Mouse (Mus musculus): ENCODE measurements at regions not wholly inside any gene's neighbourhood (a gene's known extent, or its start where the extent isn't known, plus 50 kb on each side); places are given as distances from the start of the nearest gene placed in this dataset.
"Not testable (repeated sequence)": the region's sequence is repeated elsewhere in the genome, so short reads cannot be mapped to it uniquely, and the experiment has no call there.

- no peak overlapping the region for H3K4me3 ChIP-seq
- no peak overlapping the region for H3K4me2 ChIP-seq
- ATAC-seq (ENCODE audit: low read depth): no peak
- H3K4me1 ChIP-seq (replicated peaks): no peaks in the 10 kb centered on the region
- H3K9ac ChIP-seq: no peak overlapping the region
- no peak overlapping the region for H3K27ac ChIP-seq (replicated peaks)
- no peaks in the 10 kb centered on the region for H3K36me3 ChIP-seq
- H3K9me3 ChIP-seq: peaks cover 45% of the 10 kb centered on the region
- WGBS: 88% methylated on average over 1 of the region's 1 CpGs
- no peaks in the 10 kb centered on the region for H3K27me3 ChIP-seq
Observed at GRCm38 (mm10) chr12:114285082-114285481, 741.4 kb downstream of the Adam6a start.

- H3K9ac ChIP-seq: no peak overlapping the region
- 92% methylated on average over 3 of the region's 3 CpGs for WGBS
- H3K4me1 ChIP-seq (replicated peaks): no peaks in the 10 kb centered on the region
- H3K27ac ChIP-seq (replicated peaks): no peak overlapping the region
- no peak overlapping the region for H3K4me3 ChIP-seq
- no peaks in the 10 kb centered on the region for H3K27me3 ChIP-seq
- no peak for ATAC-seq (ENCODE audit: low read depth)
- H3K4me2 ChIP-seq: no peak overlapping the region
- H3K36me3 ChIP-seq: no peaks in the 10 kb centered on the region
- peaks cover 36% of the 10 kb centered on the region for H3K9me3 ChIP-seq
Observed at GRCm38 (mm10) chr12:114287041-114287440, 743.3 kb downstream of the Adam6a start.

- Histone ChIP-seq H3K4me2 (no peak overlapping the region), H3K36me3 (no peaks in the 10 kb centered on the region), H3K4me3 (no peak overlapping the region), H3K27me3 (no peaks in the 10 kb centered on the region), H3K9me3 (peaks cover 32% of the 10 kb centered on the region), H3K9ac (no peak overlapping the region), H3K27ac (replicated peaks) (no peak overlapping the region), H3K4me1 (replicated peaks) (no peaks in the 10 kb centered on the region)
- WGBS: 83% methylated on average over 3 of the region's 3 CpGs
- ATAC-seq (ENCODE audit: low read depth): no peak
Observed at GRCm38 (mm10) chr12:114291083-114291482, 747.4 kb downstream of the Adam6a start.

GRCm38 (mm10) chr12:114299771-114300170 lies 756.1 kb downstream of the Adam6a start:
- Histone ChIP-seq H3K4me3 (no peak overlapping the region), H3K36me3 (no peaks in the 10 kb centered on the region), H3K9ac (no peak overlapping the region), H3K4me1 (replicated peaks) (no peaks in the 10 kb centered on the region), H3K4me2 (no peak overlapping the region), H3K27ac (replicated peaks) (no peak overlapping the region), H3K27me3 (no peaks in the 10 kb centered on the region), H3K9me3 (peaks cover 49% of the 10 kb centered on the region)
- ATAC-seq (ENCODE audit: low read depth): no peak
- WGBS: 84% methylated on average over 5 of the region's 5 CpGs

GRCm38 (mm10) chr12:114301728-114302127 lies 758.0 kb downstream of the Adam6a start:
- no peaks in the 10 kb centered on the region for H3K4me1 ChIP-seq (replicated peaks)
- H3K36me3 ChIP-seq: no peaks in the 10 kb centered on the region
- H3K4me2 ChIP-seq: no peak overlapping the region
- H3K27me3 ChIP-seq: no peaks in the 10 kb centered on the region
- 90% methylated on average over 2 of the region's 2 CpGs for WGBS
- H3K9ac ChIP-seq: no peak overlapping the region
- H3K4me3 ChIP-seq: no peak overlapping the region
- ATAC-seq (ENCODE audit: low read depth): no peak
- H3K9me3 ChIP-seq: peaks cover 56% of the 10 kb centered on the region
- H3K27ac ChIP-seq (replicated peaks): no peak overlapping the region

- Histone ChIP-seq H3K9me3 (peaks cover 20% of the 10 kb centered on the region), H3K4me1 (replicated peaks) (no peaks in the 10 kb centered on the region), H3K27me3 (no peaks in the 10 kb centered on the region), H3K36me3 (no peaks in the 10 kb centered on the region), H3K9ac (no peak overlapping the region), H3K27ac (replicated peaks) (no peak overlapping the region), H3K4me3 (no peak overlapping the region), H3K4me2 (no peak overlapping the region)
- ATAC-seq (ENCODE audit: low read depth): no peak
Observed at GRCm38 (mm10) chr12:114332552-114332951, 788.8 kb downstream of the Adam6a start.

- no peaks in the 10 kb centered on the region for H3K4me1 ChIP-seq (replicated peaks)
- peaks cover 46% of the 10 kb centered on the region for H3K9me3 ChIP-seq
- ATAC-seq (ENCODE audit: low read depth): no peak
- no peak overlapping the region for H3K27ac ChIP-seq (replicated peaks)
- no peak overlapping the region for H3K9ac ChIP-seq
- WGBS: 52% methylated on average over 3 of the region's 3 CpGs
- no peak overlapping the region for H3K4me3 ChIP-seq
- H3K36me3 ChIP-seq: no peaks in the 10 kb centered on the region
- no peak overlapping the region for H3K4me2 ChIP-seq
- H3K27me3 ChIP-seq: no peaks in the 10 kb centered on the region
Observed at GRCm38 (mm10) chr12:114366276-114366675, 822.6 kb downstream of the Adam6a start.

GRCm38 (mm10) chr12:114378696-114379350 lies 835.1 kb downstream of the Adam6a start:
- peaks cover 19% of the 10 kb centered on the region for H3K9me3 ChIP-seq

GRCm38 (mm10) chr12:114391447-114391846 lies 847.7 kb downstream of the Adam6a start:
- Histone ChIP-seq H3K9me3 (peaks cover 21% of the 10 kb centered on the region), H3K4me1 (replicated peaks) (no peaks in the 10 kb centered on the region), H3K4me3 (no peak overlapping the region), H3K27me3 (no peaks in the 10 kb centered on the region), H3K4me2 (no peak overlapping the region), H3K9ac (no peak overlapping the region), H3K27ac (replicated peaks) (no peak overlapping the region), H3K36me3 (no peaks in the 10 kb centered on the region)
- ATAC-seq (ENCODE audit: low read depth): no peak
- 85% methylated on average over 2 of the region's 2 CpGs for WGBS

More at GRCm38 (mm10) chr12:114378696-114379350, 835.1 kb downstream of the Adam6a start:
- not testable (repeated sequence) for H3K4me3 ChIP-seq; H3K36me3 ChIP-seq; H3K9ac ChIP-seq; H3K4me1 ChIP-seq (replicated peaks); ATAC-seq (ENCODE audit: low read depth); H3K27me3 ChIP-seq; H3K27ac ChIP-seq (replicated peaks)
- WGBS: 31% methylated on average over 37 of the region's 43 CpGs
- 0 out of 2 replicates have a peak overlapping the region, but pooled peaks have one; percentile 20 for H3K4me2 ChIP-seq

GRCm38 (mm10) chr12:114406206-114406605 lies 862.5 kb downstream of the Adam6a start:
- Histone ChIP-seq H3K9me3 (peaks cover 58% of the 10 kb centered on the region), H3K9ac (no peak overlapping the region), H3K36me3 (no peaks in the 10 kb centered on the region), H3K27ac (replicated peaks) (no peak overlapping the region), H3K27me3 (no peaks in the 10 kb centered on the region), H3K4me2 (no peak overlapping the region), H3K4me3 (no peak overlapping the region), H3K4me1 (replicated peaks) (no peaks in the 10 kb centered on the region)
- ATAC-seq (ENCODE audit: low read depth): no peak
- WGBS: 71% methylated on average over 2 of the region's 2 CpGs

- no peak overlapping the region for H3K27ac ChIP-seq (replicated peaks)
Observed at GRCm38 (mm10) chr12:114434529-114434928, 890.8 kb downstream of the Adam6a start.

GRCm38 (mm10) chr12:114462037-114462436 lies 918.3 kb downstream of the Adam6a start:
- no peak for ATAC-seq (ENCODE audit: low read depth)
- no peaks in the 10 kb centered on the region for H3K36me3 ChIP-seq
- no peak overlapping the region for H3K4me3 ChIP-seq
- peaks cover 48% of the 10 kb centered on the region for H3K9me3 ChIP-seq
- no peak overlapping the region for H3K9ac ChIP-seq
- no peaks in the 10 kb centered on the region for H3K4me1 ChIP-seq (replicated peaks)
- no peak overlapping the region for H3K27ac ChIP-seq (replicated peaks)
- no peaks in the 10 kb centered on the region for H3K27me3 ChIP-seq
- WGBS: 84% methylated on average over 5 of the region's 5 CpGs
- no peak overlapping the region for H3K4me2 ChIP-seq

More at GRCm38 (mm10) chr12:114434529-114434928, 890.8 kb downstream of the Adam6a start:
- Histone ChIP-seq H3K36me3 (no peaks in the 10 kb centered on the region), H3K4me3 (no peak overlapping the region), H3K4me2 (no peak overlapping the region), H3K9me3 (peaks cover 24% of the 10 kb centered on the region), H3K4me1 (replicated peaks) (no peaks in the 10 kb centered on the region), H3K9ac (no peak overlapping the region), H3K27me3 (no peaks in the 10 kb centered on the region)
- no peak for ATAC-seq (ENCODE audit: low read depth)

GRCm38 (mm10) chr12:114462566-114462965 lies 918.9 kb downstream of the Adam6a start:
- H3K9ac ChIP-seq: no peak overlapping the region
- no peaks in the 10 kb centered on the region for H3K36me3 ChIP-seq
- ATAC-seq (ENCODE audit: low read depth): no peak
- H3K27ac ChIP-seq (replicated peaks): no peak overlapping the region
- H3K4me1 ChIP-seq (replicated peaks): no peaks in the 10 kb centered on the region
- H3K4me2 ChIP-seq: no peak overlapping the region
- no peaks in the 10 kb centered on the region for H3K27me3 ChIP-seq
- peaks cover 46% of the 10 kb centered on the region for H3K9me3 ChIP-seq
- H3K4me3 ChIP-seq: no peak overlapping the region

Data from neural tube, embryonic 13.5 days (tissue).